Mouse (Mus musculus) liver, adult 2 months (tissue): ENCODE results near the gene Slc5a2. TPM values are rescaled to one million over a fixed set of nuclear protein-coding genes. Genes with fewer than 3 reads are reported as not detected.

Source experiments
- DNase-seq: peaks from one replicate; pipeline ENCODE4 v3.0.0-alpha.2; 2011; ENCODE audit warnings: low read depth, low spot score; ENCODE audit errors: extremely low read depth
- H3K27ac ChIP-seq: fragments of 200-500 bp; replicated peaks from 2 replicates; pipeline ENCODE4 v1.5.1; 2012; ENCODE audit warnings: low read depth, mild to moderate bottlenecking, control low read depth, inconsistent platforms, low read length; ENCODE audit not compliant: insufficient read depth
- H3K27me3 ChIP-seq: fragments of 200-500 bp; 2 replicates; pipeline ENCODE4 v1.6.1; 2012; ENCODE audit warnings: mild to moderate bottlenecking, moderate library complexity, low read length, inconsistent platforms; ENCODE audit not compliant: control insufficient read depth, insufficient read depth
- H3K36me3 ChIP-seq: fragments of 200-500 bp; 2 replicates; pipeline ENCODE4 v1.6.1; 2012; ENCODE audit warnings: low read length, inconsistent platforms; ENCODE audit not compliant: control insufficient read depth, insufficient read depth
- H3K4me1 ChIP-seq: fragments of 200-500 bp; 2 replicates; pipeline ENCODE4 v1.6.1; 2011; ENCODE audit warnings: low read length; ENCODE audit not compliant: control insufficient read depth, insufficient read depth
- H3K4me3 ChIP-seq: fragments of 200-500 bp; 2 replicates; pipeline ENCODE4 v1.5.1; 2011; ENCODE audit warnings: low read depth, mild to moderate bottlenecking, control low read depth, low read length, moderate library complexity; ENCODE audit not compliant: insufficient read depth
- H3K79me2 ChIP-seq: fragments of 200-500 bp; 2 replicates; pipeline ENCODE4 v1.6.1; 2012; ENCODE audit warnings: inconsistent platforms, mild to moderate bottlenecking, low read length, moderate library complexity; ENCODE audit not compliant: control insufficient read depth, insufficient read depth
- H3K9ac ChIP-seq: fragments of 200-500 bp; 2 replicates; pipeline ENCODE4 v1.6.1; 2012; ENCODE audit warnings: low read depth, mild to moderate bottlenecking, control low read depth, inconsistent platforms, low read length
- CTCF ChIP-seq: fragments of 200-500 bp; IDR thresholded peaks from 2 replicates; pipeline ENCODE4 v1.5.1; 2011; ENCODE audit warnings: low read depth, low read length, control low read depth
- POLR2A ChIP-seq: fragments of 200-500 bp; IDR thresholded peaks from 2 replicates; pipeline ENCODE4 v1.6.1; 2011; ENCODE audit warnings: low read length, control low read depth; ENCODE audit not compliant: insufficient read depth; ENCODE audit errors: extremely low read depth
- WGBS: fragments of 180-500 bp; shearing (Covaris S2); methylation state at CpG from one replicate; pipeline ENCODE4 v1.1.7; 2018; 5-methylcytosine and 5-hydroxymethylcytosine counted together
- polyA plus RNA-seq: library from polyadenylated mRNA; depleted of rRNA; stranded (reverse); fragments of >200 nt; gene quantifications from 2 replicates; pipeline ENCODE4 v1.2.3, GENCODE M21; 2012
- total RNA-seq: library from RNA; depleted of rRNA; stranded (reverse); fragments of >200 nt; gene quantifications from 2 replicates; pipeline ENCODE4 v1.2.3, GENCODE M21; 2014

Slc5a2 gene
- total and polyA plus RNA-seq, 2 experiments: not detected

- peak within 1 kb of the TSS; percentile 53 for H3K27ac ChIP-seq
- peaks cover 3% of the 10 kb centered on the region; the same call in 1 of the 2 replicates for H3K36me3 ChIP-seq
- no peaks in the 10 kb centered on the region for H3K4me1 ChIP-seq
- peak within 1 kb of the TSS; percentile 56 for H3K4me3 ChIP-seq
- H3K27me3 ChIP-seq: no peaks in the 10 kb centered on the region
- DNase-seq: no peak
- TF ChIP-seq CTCF (no peak), POLR2A (0 out of 2 replicates have a peak, but pooled peaks have one; percentile 26)
- 14% methylated on average over 22 of the region's 30 CpGs for WGBS
- peak within 1 kb of the TSS; percentile 51 for H3K9ac ChIP-seq
- no peaks in the 10 kb centered on the region for H3K79me2 ChIP-seq
These were observed 18.7 kb upstream of the Slc5a2 start, which contains the start of gene Tgfb1i1 for GRCm38 (mm10) chr7:128246496-128247391. Gene Tgfb1i1, plus strand, starts transcription at chr7:128246812.

- Histone ChIP-seq H3K36me3 (peaks cover 3% of the 10 kb centered on the region; the same call in 1 of the 2 replicates), H3K27me3 (peaks cover 3% of the 10 kb centered on the region; the same call in 1 of the 2 replicates), H3K4me1 (no peaks in the 10 kb centered on the region), H3K9ac (peak overlapping the region; percentile 51; the same call in 1 of the 2 replicates), H3K4me3 (peak overlapping the region; percentile 56), H3K27ac (peak overlapping the region; percentile 52; the same call in 1 of the 2 replicates), H3K79me2 (no peaks in the 10 kb centered on the region)
- 5% methylated on average over 13 of the region's 13 CpGs for WGBS
- TF ChIP-seq POLR2A (no peak), CTCF (peak; percentile 35)
- peak; percentile 36 for DNase-seq
These were observed 18.0 kb upstream of the Slc5a2 start for GRCm38 (mm10) chr7:128247443-128247842.

GRCm38 (mm10) chr7:128248081-128249042, 17.1 kb upstream of the Slc5a2 start:
- H3K4me3 ChIP-seq: no peak overlapping the region
- no peak for DNase-seq
- peaks cover 3% of the 10 kb centered on the region; the same call in 1 of the 2 replicates for H3K36me3 ChIP-seq
- peaks cover 7% of the 10 kb centered on the region; the same call in 1 of the 2 replicates for H3K27me3 ChIP-seq
- no peaks in the 10 kb centered on the region for H3K79me2 ChIP-seq
- no peak overlapping the region for H3K9ac ChIP-seq
- no peak for TF ChIP-seq POLR2A
- no peaks in the 10 kb centered on the region for H3K4me1 ChIP-seq
- 79% methylated on average over 10 of the region's 10 CpGs for WGBS
- H3K27ac ChIP-seq: no peak overlapping the region

GRCm38 (mm10) chr7:128249998-128250397, 15.5 kb upstream of the Slc5a2 start:
- Histone ChIP-seq H3K27ac (no peak overlapping the region), H3K36me3 (no peaks in the 10 kb centered on the region; the same call in 1 of the 2 replicates), H3K4me1 (no peaks in the 10 kb centered on the region), H3K27me3 (peaks cover 7% of the 10 kb centered on the region; the same call in 1 of the 2 replicates), H3K4me3 (no peak overlapping the region), H3K9ac (no peak overlapping the region), H3K79me2 (no peaks in the 10 kb centered on the region)
- TF ChIP-seq POLR2A: no peak
- no peak for TF ChIP-seq CTCF
- no peak for DNase-seq
- 87% methylated on average over 5 of the region's 5 CpGs for WGBS

GRCm38 (mm10) chr7:128251946-128252345, 13.5 kb upstream of the Slc5a2 start:
- TF ChIP-seq CTCF (no peak), POLR2A (no peak)
- H3K27ac ChIP-seq: no peak overlapping the region
- 51% methylated on average over 12 of the region's 12 CpGs for WGBS
- 0 out of 2 replicates have a peak, but pooled peaks cover 3% of the 10 kb centered on the region for H3K4me1 ChIP-seq
- H3K9ac ChIP-seq: no peak overlapping the region
- DNase-seq: no peak
- no peak overlapping the region for H3K4me3 ChIP-seq
- H3K36me3 ChIP-seq: no peaks in the 10 kb centered on the region; the same call in 1 of the 2 replicates
- H3K27me3 ChIP-seq: peaks cover 10% of the 10 kb centered on the region; the same call in 1 of the 2 replicates
- H3K79me2 ChIP-seq: no peaks in the 10 kb centered on the region
